Mouse (Mus musculus) embryonic facial prominence, embryonic 10.5 days (tissue): ENCODE measurements around the gene Gm49369. TPM values are rescaled to one million over a fixed set of nuclear protein-coding genes. Genes with fewer than 3 reads are reported as not detected.

ENCODE experiments used
- DNase-seq: peaks from one replicate; pipeline ENCODE4 v3.0.0-alpha.2; 2017; ENCODE audit warnings: low spot score
- H3K27ac ChIP-seq: fragments of 300-500 bp; sonication (generic); replicated peaks from 2 replicates; pipeline ENCODE4 v1.5.1; 2016; ENCODE audit warnings: mild to moderate bottlenecking
- H3K27me3 ChIP-seq: fragments of 300-500 bp; sonication (generic); replicated peaks from 2 replicates; pipeline ENCODE4 v1.6.1; 2016; ENCODE audit warnings: low read depth, mild to moderate bottlenecking; ENCODE audit not compliant: poor library complexity, severe bottlenecking
- H3K36me3 ChIP-seq: fragments of 300-500 bp; sonication (generic); replicated peaks from 2 replicates; pipeline ENCODE4 v1.6.1; 2016; ENCODE audit warnings: mild to moderate bottlenecking, moderate library complexity
- H3K4me1 ChIP-seq: fragments of 300-500 bp; sonication (generic); 2 replicates; pipeline ENCODE4 v1.6.1; 2016
- H3K4me3 ChIP-seq: fragments of 300-500 bp; sonication (generic); 2 replicates; pipeline ENCODE4 v1.5.1; 2016; ENCODE audit warnings: mild to moderate bottlenecking, moderate library complexity
- H3K9me3 ChIP-seq: fragments of 300-500 bp; sonication (generic); 2 replicates; pipeline ENCODE4 v1.6.1; 2016; ENCODE audit warnings: mild to moderate bottlenecking
- WGBS: fragments of 180-500 bp; shearing (Covaris S2); methylation state at CpG from one replicate; pipeline ENCODE4 v1.1.7; 2016; 5-methylcytosine and 5-hydroxymethylcytosine counted together
- polyA plus RNA-seq: library from polyadenylated mRNA; unstranded; fragments of >200 nt; fragmentation: Nextera tagmentation; extraction: Ambion mirVana; gene quantifications from 2 replicates; pipeline ENCODE4 v1.2.1, GENCODE M21; 2016

Gm49369 gene
- polyA plus RNA-seq, 1 experiment from 2014 or later, result not detected

GRCm38 (mm10) chr7:142376096-142376495 is 6.4 kb downstream of the Gm49369 start:
- Histone ChIP-seq H3K4me3 (no peak overlapping the region), H3K4me1 (peaks cover 37% of the 10 kb centered on the region), H3K27me3 (peaks cover 30% of the 10 kb centered on the region), H3K27ac (0 out of 2 replicates have a peak overlapping the region, but pooled peaks have one; percentile 1), H3K36me3 (peaks cover 61% of the 10 kb centered on the region), H3K9me3 (no peaks in the 10 kb centered on the region)
- WGBS, result 90% methylated on average over 4 of the region's 4 CpGs
- DNase-seq, result no peak

- no peak overlapping the region for H3K27ac ChIP-seq
- H3K36me3 ChIP-seq, result peaks cover 53% of the 10 kb centered on the region
- peaks cover 38% of the 10 kb centered on the region for H3K27me3 ChIP-seq
- no peak overlapping the region for H3K4me3 ChIP-seq
- 83% methylated on average over 6 of the region's 6 CpGs for WGBS
- no peak for DNase-seq
- H3K4me1 ChIP-seq, result peaks cover 39% of the 10 kb centered on the region
- H3K9me3 ChIP-seq, result no peaks in the 10 kb centered on the region
These were observed 7.2 kb downstream of the Gm49369 start for GRCm38 (mm10) chr7:142375261-142375724.

- H3K4me1 ChIP-seq, result peaks cover 39% of the 10 kb centered on the region
- no peak overlapping the region for H3K27ac ChIP-seq
- peaks cover 46% of the 10 kb centered on the region for H3K36me3 ChIP-seq
- H3K9me3 ChIP-seq, result no peaks in the 10 kb centered on the region
- peaks cover 46% of the 10 kb centered on the region for H3K27me3 ChIP-seq
- WGBS, result 90% methylated on average over 5 of the region's 5 CpGs
- H3K4me3 ChIP-seq, result no peak overlapping the region
- DNase-seq, result no peak
These were observed 8.0 kb downstream of the Gm49369 start for GRCm38 (mm10) chr7:142374413-142375015.

GRCm38 (mm10) chr7:142373641-142374412 is 8.6 kb downstream of the Gm49369 start, which contains the start of gene Ifitm10:
TSS of gene Ifitm10 (minus strand) at chr7:142373753.
- Histone ChIP-seq H3K27ac (0 out of 2 replicates have a peak within 1 kb of the TSS, but pooled peaks have one; percentile 35), H3K27me3 (peaks cover 53% of the 10 kb centered on the region), H3K4me1 (peaks cover 39% of the 10 kb centered on the region), H3K36me3 (peaks cover 39% of the 10 kb centered on the region), H3K4me3 (peak within 1 kb of the TSS; percentile 60), H3K9me3 (no peaks in the 10 kb centered on the region)
- 66% methylated on average over 8 of the region's 8 CpGs for WGBS
- DNase-seq, result no peak

GRCm38 (mm10) chr7:142373039-142373438 is 9.4 kb downstream of the Gm49369 start:
- no peaks in the 10 kb centered on the region for H3K9me3 ChIP-seq
- WGBS, result 71% methylated on average over 5 of the region's 5 CpGs
- H3K4me1 ChIP-seq, result peaks cover 39% of the 10 kb centered on the region
- H3K27me3 ChIP-seq, result peaks cover 60% of the 10 kb centered on the region
- DNase-seq, result no peak
- H3K27ac ChIP-seq, result no peak overlapping the region
- no peak overlapping the region for H3K4me3 ChIP-seq
- peaks cover 31% of the 10 kb centered on the region for H3K36me3 ChIP-seq

GRCm38 (mm10) chr7:142371768-142372661 is 10.5 kb downstream of the Gm49369 start:
- 2% methylated on average over 64 of the region's 64 CpGs for WGBS

GRCm38 (mm10) chr7:142371398-142371767 is 11.1 kb downstream of the Gm49369 start:
- Histone ChIP-seq H3K27ac (no peak overlapping the region), H3K27me3 (peaks cover 63% of the 10 kb centered on the region), H3K36me3 (peaks cover 14% of the 10 kb centered on the region), H3K4me3 (peak overlapping the region; percentile 60), H3K9me3 (no peaks in the 10 kb centered on the region), H3K4me1 (peaks cover 39% of the 10 kb centered on the region)
- WGBS, result 23% methylated on average over 11 of the region's 11 CpGs
- DNase-seq, result no peak

More at GRCm38 (mm10) chr7:142371768-142372661, 10.5 kb downstream of the Gm49369 start:
- peaks cover 39% of the 10 kb centered on the region for H3K4me1 ChIP-seq
- H3K27me3 ChIP-seq, result peaks cover 63% of the 10 kb centered on the region
- DNase-seq, result peak; percentile 32
- H3K9me3 ChIP-seq, result no peaks in the 10 kb centered on the region
- peaks cover 21% of the 10 kb centered on the region for H3K36me3 ChIP-seq
- H3K27ac ChIP-seq, result peak overlapping the region; percentile 35; the same call in 1 of the 2 replicates
- peak overlapping the region; percentile 60 for H3K4me3 ChIP-seq

- 79% methylated on average over 18 of the region's 18 CpGs for WGBS
- peaks cover 10% of the 10 kb centered on the region for H3K36me3 ChIP-seq
- peaks cover 39% of the 10 kb centered on the region for H3K4me1 ChIP-seq
- peaks cover 63% of the 10 kb centered on the region for H3K27me3 ChIP-seq
- no peak for DNase-seq
- no peak overlapping the region for H3K4me3 ChIP-seq
- H3K27ac ChIP-seq, result 0 out of 2 replicates have a peak overlapping the region, but pooled peaks have one; percentile 22
- H3K9me3 ChIP-seq, result no peaks in the 10 kb centered on the region
These were observed 11.5 kb downstream of the Gm49369 start for GRCm38 (mm10) chr7:142370937-142371336.

GRCm38 (mm10) chr7:142369820-142370219 is 12.6 kb downstream of the Gm49369 start:
- H3K36me3 ChIP-seq, result no peaks in the 10 kb centered on the region; the same call in 1 of the 2 replicates
- DNase-seq, result no peak
- no peak overlapping the region for H3K27ac ChIP-seq
- no peaks in the 10 kb centered on the region for H3K9me3 ChIP-seq
- no peak overlapping the region for H3K4me3 ChIP-seq
- H3K4me1 ChIP-seq, result peaks cover 38% of the 10 kb centered on the region
- peaks cover 63% of the 10 kb centered on the region for H3K27me3 ChIP-seq
- WGBS, result 66% methylated on average over 6 of the region's 6 CpGs

GRCm38 (mm10) chr7:142368856-142369255 is 13.6 kb downstream of the Gm49369 start:
- Histone ChIP-seq H3K27ac (no peak overlapping the region), H3K4me1 (peaks cover 28% of the 10 kb centered on the region), H3K4me3 (no peak overlapping the region), H3K36me3 (no peaks in the 10 kb centered on the region), H3K27me3 (peaks cover 61% of the 10 kb centered on the region), H3K9me3 (no peaks in the 10 kb centered on the region)
- WGBS, result 73% methylated on average over 2 of the region's 2 CpGs
- no peak for DNase-seq

- DNase-seq, result no peak
- Histone ChIP-seq H3K36me3 (no peaks in the 10 kb centered on the region), H3K27me3 (peaks cover 3% of the 10 kb centered on the region), H3K27ac (no peak overlapping the region), H3K4me3 (no peak overlapping the region), H3K9me3 (no peaks in the 10 kb centered on the region), H3K4me1 (no peaks in the 10 kb centered on the region)
- 82% methylated on average over 4 of the region's 4 CpGs for WGBS
These were observed 19.4 kb downstream of the Gm49369 start for GRCm38 (mm10) chr7:142363107-142363506.

GRCm38 (mm10) chr7:142360743-142361142 is 21.7 kb downstream of the Gm49369 start:
- Histone ChIP-seq H3K4me1 (peaks cover 4% of the 10 kb centered on the region; the same call in 1 of the 2 replicates), H3K27ac (no peak overlapping the region), H3K4me3 (no peak overlapping the region), H3K36me3 (no peaks in the 10 kb centered on the region), H3K27me3 (no peaks in the 10 kb centered on the region; the same call in 1 of the 2 replicates), H3K9me3 (no peaks in the 10 kb centered on the region)
- no peak for DNase-seq
